Mouse (Mus musculus) CH12.LX (cell line): ENCODE measurements around the gene Synpo2l. TPM values are rescaled to one million over a fixed set of nuclear protein-coding genes. Genes with fewer than 3 reads are reported as not detected.

Source experiments
- DNase-seq: peaks from one replicate; pipeline ENCODE4 v3.0.0-alpha.2; 2013; ENCODE audit errors: extremely low read depth
- H3K27ac ChIP-seq: 2 replicates; pipeline ENCODE4 v1.5.1; 2012; ENCODE audit warnings: low read depth, mild to moderate bottlenecking, control low read depth, moderate library complexity; ENCODE audit not compliant: insufficient read depth
- H3K27me3 ChIP-seq: replicated peaks from 2 replicates; pipeline ENCODE3; 2012; ENCODE audit warnings: inconsistent platforms
- H3K36me3 ChIP-seq, 2 experiments: replicated peaks in 1 of 2; 2 replicates each; pipeline versions ENCODE3 to v1.6.1; 2012; ENCODE audit warnings: inconsistent platforms in 1 of 2, low read length in 1 of 2, mild to moderate bottlenecking in 1 of 2, mixed read lengths in 1 of 2, moderate library complexity in 1 of 2; ENCODE audit not compliant: control insufficient read depth in 1 of 2, insufficient read depth in 1 of 2
- H3K4me1 ChIP-seq, 2 experiments: 2 replicates each; pipeline ENCODE4 v1.6.1; 2012; ENCODE audit warnings: inconsistent platforms in 1 of 2, moderate library complexity in 1 of 2; ENCODE audit not compliant: insufficient read depth in 2 of 2, control insufficient read depth in 1 of 2
- H3K4me2 ChIP-seq: 2 replicates; pipeline ENCODE4 v1.6.1; 2012; ENCODE audit warnings: low read depth, mild to moderate bottlenecking, control low read depth; ENCODE audit not compliant: poor library complexity, insufficient read depth, severe bottlenecking
- H3K4me3 ChIP-seq, 3 experiments: fragments of 150-350 bp in 1 of 3; sonication (generic) in 1 of 3; replicated peaks in 1 of 3; 2 replicates each; pipeline versions ENCODE3 to v1.5.1; 2011 to 2012; ENCODE audit warnings: low read depth in 2 of 3, low read length in 2 of 3, mild to moderate bottlenecking in 2 of 3, moderate library complexity in 2 of 3, control low read depth in 1 of 3, improper control_type of control experiment in 1 of 3, inconsistent platforms in 1 of 3, mixed read lengths in 1 of 3; ENCODE audit not compliant: poor library complexity in 1 of 3
- H3K79me2 ChIP-seq: replicated peaks from 2 replicates; pipeline ENCODE4 v1.6.1; 2012; ENCODE audit warnings: mild to moderate bottlenecking, moderate library complexity; ENCODE audit not compliant: control insufficient read depth, poor library complexity, insufficient read depth, severe bottlenecking; ENCODE audit errors: extremely low read depth
- H3K9ac ChIP-seq: 2 replicates; pipeline ENCODE4 v1.6.1; 2012; ENCODE audit warnings: low read depth, mild to moderate bottlenecking, control low read depth, moderate library complexity; ENCODE audit not compliant: insufficient read depth
- H3K9me3 ChIP-seq: replicated peaks from 2 replicates; pipeline ENCODE3; 2012; ENCODE audit warnings: low read length, inconsistent platforms, mixed read lengths
- BHLHE40 ChIP-seq: IDR thresholded peaks from 2 replicates; pipeline ENCODE4 v1.6.1; 2011; ENCODE audit warnings: mild to moderate bottlenecking, low read depth, low read length, improper control_type of control experiment
- CHD1 ChIP-seq: IDR thresholded peaks from 2 replicates; pipeline ENCODE4 v1.6.1; 2012; ENCODE audit warnings: low read depth, low read length, improper control_type of control experiment, inconsistent platforms
- E2F4 ChIP-seq: IDR thresholded peaks from 2 replicates; pipeline ENCODE4 v1.6.1; 2011; ENCODE audit warnings: low read depth, low read length, improper control_type of control experiment; ENCODE audit not compliant: insufficient replicate concordance
- ELF1 ChIP-seq: IDR thresholded peaks from 2 replicates; pipeline ENCODE4 v1.6.1; 2014; ENCODE audit warnings: low read depth, mild to moderate bottlenecking, inconsistent platforms, low read length, improper control_type of control experiment
- ETS1 ChIP-seq: conservative IDR thresholded peaks from 2 replicates; pipeline ENCODE4 v1.6.1; 2012; ENCODE audit warnings: low read depth, mild to moderate bottlenecking, inconsistent platforms, low read length, improper control_type of control experiment, moderate library complexity
- GABPA ChIP-seq: IDR thresholded peaks from 2 replicates; pipeline ENCODE4 v1.6.1; 2012; ENCODE audit warnings: low read depth, low read length, improper control_type of control experiment, inconsistent platforms; ENCODE audit not compliant: insufficient replicate concordance
- MAX ChIP-seq: IDR thresholded peaks from 2 replicates; pipeline ENCODE4 v1.6.1; 2011; ENCODE audit warnings: low read length, improper control_type of control experiment
- MEF2A ChIP-seq: IDR thresholded peaks from 2 replicates; pipeline ENCODE4 v1.6.1; 2014; ENCODE audit warnings: low read depth, mild to moderate bottlenecking, inconsistent platforms, low read length, improper control_type of control experiment, borderline replicate concordance
- NELFE ChIP-seq: IDR thresholded peaks from 2 replicates; pipeline ENCODE4 v1.6.1; 2011; ENCODE audit warnings: low read depth, low read length, improper control_type of control experiment
- NRF1 ChIP-seq: IDR thresholded peaks from 2 replicates; pipeline ENCODE4 v1.6.1; 2014; ENCODE audit warnings: low read depth, mild to moderate bottlenecking, inconsistent platforms, low read length, improper control_type of control experiment, moderate library complexity
- RCOR1 ChIP-seq: conservative IDR thresholded peaks from 2 replicates; pipeline ENCODE4 v1.6.1; 2012; ENCODE audit warnings: low read depth, mild to moderate bottlenecking, inconsistent platforms, low read length, improper control_type of control experiment
- TCF12 ChIP-seq: IDR thresholded peaks from 2 replicates; pipeline ENCODE4 v1.6.1; 2014; ENCODE audit warnings: low read depth, mild to moderate bottlenecking, inconsistent platforms, low read length, improper control_type of control experiment
- USF1 ChIP-seq: IDR thresholded peaks from 2 replicates; pipeline ENCODE4 v1.6.1; 2014; ENCODE audit warnings: low read depth, mild to moderate bottlenecking, inconsistent platforms, low read length, improper control_type of control experiment
- USF2 ChIP-seq: conservative IDR thresholded peaks from 2 replicates; pipeline ENCODE4 v1.6.1; 2011; ENCODE audit warnings: low read depth, low read length, improper control_type of control experiment
- ZC3H11A ChIP-seq: IDR thresholded peaks from 2 replicates; pipeline ENCODE4 v1.6.1; 2012; ENCODE audit warnings: low read depth, mild to moderate bottlenecking, inconsistent platforms, low read length, improper control_type of control experiment
- ZKSCAN1 ChIP-seq: IDR thresholded peaks from 2 replicates; pipeline ENCODE4 v1.6.1; 2012; ENCODE audit warnings: low read depth, inconsistent platforms, low read length, improper control_type of control experiment, borderline replicate concordance
- dilution Hi-C: fragments of 300-500 bp; cut with MboI; formaldehyde crosslinking; loops from 2 replicates; pipeline ENCODE4 v1.14.3; 2020; ENCODE audit warnings: low sequenced_read_pairs; ENCODE audit not compliant: extremely low pct_unique_long_range_greater_than_20kb, extremely low pct_ligation_motif_present
- in situ Hi-C: fragments of 300-500 bp; cut with MboI; formaldehyde crosslinking; loops from 3 replicates; pipeline ENCODE4 v1.14.3; 2019; ENCODE audit warnings: low sequenced_read_pairs, low pct_ligation_motif_present, low pct_unique_long_range_greater_than_20kb, mixed read lengths
- polyA plus RNA-seq: library from polyadenylated mRNA; unstranded; fragments of >175 nt; gene quantifications from 2 replicates; pipeline ENCODE4 v1.2.1, GENCODE M21; 2012; ENCODE audit warnings: low read depth; ENCODE audit not compliant: insufficient read length
- total RNA-seq, 2 experiments: library from RNA; depleted of rRNA; stranded (reverse); fragments of 300-350 nt in 1 of 2; fragments of >200 nt in 1 of 2; gene quantifications; 2 replicates each; pipeline ENCODE4 v1.2.3; 2012 to 2014

The Synpo2l gene
- total and polyA plus RNA-seq, 3 experiments, result 0.04 to 0.13 TPM; not detected in 1

- Histone ChIP-seq H3K4me2 (no peak overlapping the region), H3K9me3 (no peaks in the 10 kb centered on the region), H3K9ac (no peak overlapping the region), H3K27ac (no peak overlapping the region), H3K36me3 (peaks cover 94 to 98% of the 10 kb centered on the region in 2 experiments), H3K79me2 (peaks cover 3% of the 10 kb centered on the region; the same call in 1 of the 2 replicates)
- in situ Hi-C loops, result no loop called here
- TF ChIP-seq ZC3H11A (no peak), USF2 (no peak), E2F4 (no peak), CHD1 (no peak), NELFE (no peak), NRF1 (no peak), RCOR1 (no peak), ELF1 (no peak), ZKSCAN1 (no peak), USF1 (no peak)
- TF ChIP-seq, all 38 proteins: peak for 0
- H3K4me1 ChIP-seq, result peaks cover 7 to 8% of the 10 kb centered on the region in 2 experiments
- H3K4me3 ChIP-seq, result no peak overlapping the region
- dilution Hi-C loops, result no loop called here
- DNase-seq, result no peak
- H3K27me3 ChIP-seq, result no peaks in the 10 kb centered on the region
Observed at GRCm38 (mm10) chr14:20689009-20689408, 20.9 kb upstream of the Synpo2l start.

GRCm38 (mm10) chr14:20686576-20686975 lies 18.4 kb upstream of the Synpo2l start:
- H3K9ac ChIP-seq, result no peak overlapping the region
- H3K4me2 ChIP-seq, result no peak overlapping the region
- no peak overlapping the region for H3K4me3 ChIP-seq
- dilution Hi-C loops (no loop called here), in situ Hi-C loops (no loop called here)
- no peak for TF ChIP-seq MEF2A
- TF ChIP-seq GABPA, result no peak
- no peak for TF ChIP-seq RCOR1
- no peak for TF ChIP-seq USF2
- no peak overlapping the region for H3K27ac ChIP-seq
- no peaks in the 10 kb centered on the region for H3K9me3 ChIP-seq
- H3K4me1 ChIP-seq, result peaks cover 9 to 10% of the 10 kb centered on the region in 2 experiments
- H3K79me2 ChIP-seq, result no peaks in the 10 kb centered on the region
- peaks cover 90 to 99% of the 10 kb centered on the region in 2 experiments for H3K36me3 ChIP-seq
- H3K27me3 ChIP-seq, result no peaks in the 10 kb centered on the region
- DNase-seq, result no peak

- Histone ChIP-seq H3K4me2 (no peak overlapping the region), H3K27me3 (no peaks in the 10 kb centered on the region), H3K4me1 (peaks cover 14 to 18% of the 10 kb centered on the region in 2 experiments), H3K36me3 (peaks cover 90 to 100% of the 10 kb centered on the region in 2 experiments)
- TF ChIP-seq RCOR1 (no peak), NELFE (no peak), BHLHE40 (no peak), TCF12 (peak; percentile 82), MAX (no peak), ETS1 (peak; percentile 45)
- TF ChIP-seq, all 38 proteins: peak for 2
- Histone ChIP-seq H3K9ac (no peak overlapping the region), H3K79me2 (peaks cover 4% of the 10 kb centered on the region; the same call in 1 of the 2 replicates), H3K9me3 (no peaks in the 10 kb centered on the region), H3K4me3 (no peak overlapping the region), H3K27ac (peak overlapping the region; percentile 7; the same call in 1 of the 2 replicates)
- DNase-seq, result no peak
- in situ Hi-C loops, result no loop called here
- dilution Hi-C loops, result no loop called here
Observed at GRCm38 (mm10) chr14:20682498-20682897, 14.3 kb upstream of the Synpo2l start.
